Mouse (Mus musculus) MEL (cell line): ENCODE measurements around the gene Gm48551.

Source experiments
- BHLHE40 ChIP-seq: IDR thresholded peaks from 2 replicates; pipeline ENCODE4 v1.6.1; 2012; ENCODE audit warnings: low read depth, mild to moderate bottlenecking, inconsistent platforms, low read length, improper control_type of control experiment, borderline replicate concordance
- CTCF ChIP-seq, 3 experiments: IDR thresholded peaks in 2 of 3; conservative IDR thresholded peaks in 1 of 3; 2 replicates each; pipeline ENCODE4 v1.5.1; 2011 to 2012; ENCODE audit warnings: low read length in 3 of 3, low read depth in 2 of 3, mild to moderate bottlenecking in 2 of 3, improper control_type of control experiment in 1 of 3, inconsistent platforms in 1 of 3, mixed read lengths in 1 of 3, moderate library complexity in 1 of 3; ENCODE audit not compliant: control insufficient read depth in 1 of 3, insufficient read depth in 1 of 3, poor library complexity in 1 of 3, severe bottlenecking in 1 of 3
- E2F4 ChIP-seq: IDR thresholded peaks from 2 replicates; pipeline ENCODE4 v1.6.1; 2011; ENCODE audit warnings: low read depth, low read length, improper control_type of control experiment, borderline replicate concordance
- EP300 ChIP-seq, 2 experiments: IDR thresholded peaks; 2 replicates each; pipeline ENCODE4 v1.6.1; 2011; ENCODE audit warnings: improper control_type of control experiment in 2 of 2, low read length in 2 of 2, low read depth in 1 of 2, mild to moderate bottlenecking in 1 of 2
- SIN3A ChIP-seq: IDR thresholded peaks from 2 replicates; pipeline ENCODE4 v1.6.1; 2012; ENCODE audit warnings: low read length, improper control_type of control experiment, inconsistent platforms
- UBTF ChIP-seq: IDR thresholded peaks from 2 replicates; pipeline ENCODE4 v1.6.1; 2012; ENCODE audit warnings: low read depth, mild to moderate bottlenecking, inconsistent platforms, low read length, improper control_type of control experiment, moderate library complexity, borderline replicate concordance; ENCODE audit not compliant: insufficient read depth
- USF2 ChIP-seq, 2 experiments: IDR thresholded peaks; 2 replicates each; pipeline ENCODE4 v1.6.1; 2011 to 2012; ENCODE audit warnings: improper control_type of control experiment in 2 of 2, low read length in 2 of 2, borderline replicate concordance in 1 of 2, inconsistent platforms in 1 of 2, low read depth in 1 of 2, mild to moderate bottlenecking in 1 of 2; ENCODE audit not compliant: insufficient read depth in 1 of 2

GRCm38 (mm10) chr10:81404082-81404481 is 19.8 kb downstream of the Gm48551 start:
- no peak for TF ChIP-seq CTCF (IDR thresholded peaks at IDR 0.05 in 2 of 3, conservative IDR thresholded peaks at IDR 0.05 in 1 of 3; ENCODE audit: control insufficient read depth in 1 of 3, insufficient read depth in 1 of 3, low read depth in 2 of 3, low read length in 3 of 3, poor library complexity in 1 of 3, severe bottlenecking in 1 of 3)
- TF ChIP-seq E2F4: no peak
- no peak for TF ChIP-seq UBTF
- no peak for TF ChIP-seq EP300 (IDR thresholded peaks at IDR 0.05; ENCODE audit: low read depth in 1 of 2, low read length in 2 of 2)
- no peak for TF ChIP-seq BHLHE40
- TF ChIP-seq USF2 (IDR thresholded peaks at IDR 0.05; ENCODE audit: borderline replicate concordance in 1 of 2, insufficient read depth in 1 of 2, low read depth in 1 of 2, low read length in 2 of 2): no peak
- TF ChIP-seq SIN3A: no peak
